Mouse (Mus musculus): ENCODE data around the gene Sim2.

Gene Sim2

DNA sequence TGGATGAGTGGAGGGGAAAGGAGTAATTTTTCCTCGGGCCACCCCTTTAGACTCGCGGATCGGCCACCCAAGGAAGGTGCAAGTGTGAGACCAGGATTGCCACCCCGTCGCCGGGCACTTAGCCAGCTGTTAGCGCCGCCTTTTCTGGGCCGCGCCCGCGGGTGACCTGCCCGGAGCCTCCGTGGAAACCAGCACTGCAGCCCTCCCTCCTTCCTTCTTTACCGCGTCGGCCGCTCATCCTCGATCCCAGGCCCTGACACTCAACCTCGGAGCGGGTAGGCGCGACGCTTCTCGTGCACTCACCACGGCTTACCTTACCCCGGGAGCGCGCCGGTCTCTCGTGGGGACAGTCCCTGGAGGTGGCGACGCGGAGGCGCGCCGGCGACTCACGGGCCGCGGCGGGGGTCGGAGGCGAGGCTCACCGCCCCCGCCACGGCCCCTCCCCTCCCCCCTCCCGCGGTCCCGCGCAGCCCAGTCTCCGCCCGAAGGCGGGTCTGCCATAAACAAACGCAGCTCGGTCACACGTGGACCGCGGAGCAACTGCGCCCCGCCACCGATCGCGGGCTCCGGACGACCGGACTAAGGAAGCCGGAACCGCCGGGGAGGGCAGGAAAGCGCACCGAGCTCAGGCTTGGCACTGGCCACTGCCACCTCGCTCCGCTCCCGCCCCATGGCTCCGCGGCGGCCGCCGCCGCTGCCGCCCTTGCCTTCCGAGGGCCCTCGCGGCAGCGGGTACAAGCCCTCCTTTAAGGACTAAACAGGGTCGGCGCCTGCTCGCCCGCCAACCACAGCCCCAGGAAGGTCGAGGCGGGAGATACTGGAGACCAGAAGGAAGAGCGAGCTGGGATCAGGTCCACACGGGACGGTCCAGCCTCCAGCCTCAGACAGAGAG lies at the start of gene Sim2:
Gene Sim2, plus strand, starts transcription at position 221 of the 892 bp plus-strand sequence.
- no peak for DNase-seq

DNA sequence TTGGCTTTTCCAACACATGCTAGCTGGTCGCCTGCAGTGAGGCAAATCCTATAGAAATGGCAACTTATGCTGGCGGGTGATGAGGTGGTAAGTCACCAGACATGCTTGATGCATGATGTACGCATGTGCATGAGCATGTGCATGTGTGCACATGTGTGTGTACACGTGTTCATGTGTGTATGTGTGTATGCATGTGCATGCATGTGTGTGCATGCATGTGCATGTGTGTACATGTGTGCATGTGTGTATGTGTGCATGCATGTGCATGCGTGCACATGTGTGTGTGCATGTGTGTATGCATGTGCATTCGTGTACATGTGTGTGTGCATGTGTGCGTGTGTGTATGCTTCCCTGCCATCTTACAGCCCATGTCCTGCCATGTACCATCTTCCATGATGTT lies 47.5 kb upstream of the Sim2 start:
- no peak for DNase-seq

DNA sequence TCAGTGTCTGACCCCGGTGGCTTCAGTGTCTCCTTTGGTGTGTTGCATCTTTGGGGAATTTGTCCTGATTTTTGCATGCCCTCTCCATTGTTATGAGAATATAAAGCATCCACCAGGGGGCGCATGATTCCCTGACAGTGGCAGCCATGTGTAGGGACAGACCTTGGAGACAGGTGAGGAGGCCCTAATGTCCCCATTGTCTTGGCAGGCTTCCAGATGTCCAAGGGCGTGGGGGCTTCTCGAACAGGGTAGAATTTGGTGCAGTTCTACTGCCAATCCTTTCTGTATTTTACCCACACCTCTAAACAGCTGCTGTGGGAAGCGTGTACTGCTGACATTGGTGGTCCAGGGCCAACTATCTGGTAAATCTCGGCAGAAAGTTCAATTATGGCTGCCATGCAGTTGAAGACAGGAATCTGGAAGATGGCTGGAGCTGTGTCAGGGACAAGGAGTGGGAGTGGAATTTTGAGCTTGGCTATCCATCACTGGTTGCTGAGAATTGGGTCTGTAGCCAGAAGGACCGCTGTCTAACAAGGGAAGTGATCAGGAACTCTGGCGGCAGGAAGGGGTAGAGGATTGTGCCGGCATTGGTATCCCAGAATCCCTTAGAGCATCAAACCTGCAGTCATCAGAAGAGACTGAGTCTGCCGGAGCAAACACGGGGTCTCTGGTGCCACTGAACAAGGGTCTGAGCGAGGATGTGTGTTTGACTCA lies 46.3 kb upstream of the Sim2 start:
- peak; percentile 50 for DNase-seq

DNA sequence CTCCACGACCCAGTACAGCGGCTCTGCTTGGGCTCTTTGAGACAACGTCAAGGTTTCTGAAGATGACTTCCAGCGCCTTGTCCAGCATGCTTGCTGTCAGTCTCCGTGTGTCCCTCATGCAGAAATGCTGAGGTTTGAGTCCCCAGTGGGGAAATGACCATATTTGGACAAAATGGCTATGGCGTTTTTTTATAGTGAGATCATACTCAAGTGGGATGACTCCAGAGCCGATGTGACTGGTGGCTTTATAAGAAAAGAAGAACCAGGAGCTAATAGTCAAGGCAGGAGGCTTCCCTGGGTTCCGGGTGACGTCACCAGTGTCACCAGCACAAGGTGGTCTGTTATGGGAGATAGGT lies 45.8 kb upstream of the Sim2 start:
- DNase-seq: no peak

DNA sequence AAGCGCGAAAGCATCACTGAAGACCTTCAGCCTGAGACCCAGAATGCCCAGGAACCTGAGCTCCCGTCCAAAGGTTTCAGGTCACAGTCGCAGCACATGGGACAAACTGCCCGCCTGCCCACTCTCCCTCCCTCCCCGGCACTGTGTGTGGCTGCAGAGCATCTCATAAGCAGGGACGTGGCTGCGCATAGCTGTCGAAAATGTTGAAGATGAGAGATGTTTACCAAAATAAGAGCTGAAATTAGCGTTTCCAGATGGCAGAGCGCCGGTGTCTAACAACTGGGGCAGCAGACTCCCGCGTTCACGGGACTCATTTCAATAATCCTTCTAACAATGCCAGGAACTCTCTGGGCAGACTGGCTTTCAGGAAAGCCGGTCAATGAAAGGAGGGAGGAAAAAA lies 44.2 kb upstream of the Sim2 start:
- no peak for DNase-seq

DNA sequence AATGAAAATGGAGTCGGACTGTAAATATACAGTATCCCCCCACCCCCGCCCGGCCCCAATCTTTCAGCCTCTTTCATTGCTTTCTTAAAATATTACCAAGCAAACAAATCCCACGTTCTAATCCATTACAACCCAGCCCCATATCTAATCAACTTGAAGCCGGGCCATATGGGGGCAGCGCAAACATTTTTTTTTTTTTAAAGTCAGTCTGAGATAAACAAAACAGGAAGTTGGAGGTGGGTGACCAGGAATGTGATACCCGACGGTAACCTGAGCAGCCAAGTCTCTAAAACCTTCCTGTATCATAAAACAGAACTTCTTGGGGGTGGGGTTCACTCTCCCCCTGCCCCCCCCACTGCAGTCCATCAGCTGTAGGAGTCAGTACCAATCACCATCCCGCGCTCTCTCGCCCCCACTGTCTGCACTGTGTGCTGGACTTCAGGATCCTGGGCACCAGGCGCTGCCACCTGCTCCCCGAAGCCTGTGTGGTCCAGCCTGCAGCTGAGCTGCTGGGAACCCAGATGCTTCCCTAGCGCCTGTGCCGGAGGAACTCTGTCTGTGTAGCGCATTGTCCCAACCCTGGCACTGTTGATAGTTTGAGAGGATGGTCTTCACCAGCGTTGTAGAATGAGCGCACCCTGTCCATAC lies 43.5 kb upstream of the Sim2 start:
- no peak for DNase-seq

DNA sequence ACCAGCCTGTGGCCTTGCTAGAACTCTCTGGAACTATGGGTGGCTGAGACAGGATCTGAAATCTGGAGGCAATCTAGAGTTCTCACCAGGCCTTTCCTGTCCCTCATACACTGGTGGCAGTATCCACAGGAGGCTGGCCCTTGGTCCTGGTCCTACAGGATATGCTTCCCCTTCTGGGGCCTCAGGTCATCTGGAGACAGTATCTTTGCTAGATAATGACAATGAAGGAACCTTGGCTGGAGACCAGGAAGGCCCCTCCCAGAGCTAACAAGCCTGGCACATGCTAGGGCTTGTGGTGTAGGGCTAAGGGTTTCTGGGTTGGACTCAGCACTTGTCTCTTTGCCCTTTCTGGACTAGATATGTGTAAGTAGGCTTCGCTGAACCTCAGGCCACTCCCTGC lies 40.9 kb upstream of the Sim2 start:
- no peak for DNase-seq

DNA sequence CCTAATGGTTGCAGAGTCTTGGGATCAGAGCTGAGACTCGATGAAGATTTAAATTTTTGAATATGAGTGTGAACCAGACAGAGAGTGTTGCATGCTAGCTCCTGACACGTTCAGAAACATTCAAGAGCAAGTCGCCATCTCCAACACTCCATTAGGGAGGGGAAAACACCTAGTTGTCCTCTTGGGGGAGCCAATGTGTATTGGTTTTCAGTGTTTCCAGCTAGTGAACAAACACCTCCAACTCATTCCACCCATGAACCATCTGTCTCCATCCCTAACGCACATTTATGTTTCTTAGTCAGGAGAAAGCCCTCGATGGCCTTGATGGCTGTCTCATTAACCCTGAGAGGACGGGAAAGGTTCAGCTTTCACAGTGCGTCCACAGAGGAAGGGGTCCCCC lies 39.7 kb upstream of the Sim2 start:
- DNase-seq: no peak

DNA sequence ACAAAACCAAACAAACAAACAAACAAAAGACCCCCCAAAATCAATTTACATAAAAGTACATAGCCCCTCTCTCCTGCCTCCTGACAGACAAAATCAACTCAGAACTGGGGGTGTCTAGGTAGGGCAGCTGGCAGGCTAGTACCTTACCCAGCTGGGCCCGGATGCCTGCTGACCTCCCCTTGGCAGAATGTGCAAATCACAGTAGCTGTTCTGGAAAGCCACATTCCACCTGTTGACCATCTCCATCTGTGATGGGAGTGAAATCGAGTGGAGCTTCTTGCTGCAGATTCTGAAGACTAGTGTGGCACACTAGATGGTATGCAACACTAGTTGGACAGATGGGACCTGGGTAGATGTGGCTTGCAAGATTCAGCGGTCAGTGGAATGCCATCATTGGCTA lies 34.4 kb upstream of the Sim2 start:
- DNase-seq: no peak

DNA sequence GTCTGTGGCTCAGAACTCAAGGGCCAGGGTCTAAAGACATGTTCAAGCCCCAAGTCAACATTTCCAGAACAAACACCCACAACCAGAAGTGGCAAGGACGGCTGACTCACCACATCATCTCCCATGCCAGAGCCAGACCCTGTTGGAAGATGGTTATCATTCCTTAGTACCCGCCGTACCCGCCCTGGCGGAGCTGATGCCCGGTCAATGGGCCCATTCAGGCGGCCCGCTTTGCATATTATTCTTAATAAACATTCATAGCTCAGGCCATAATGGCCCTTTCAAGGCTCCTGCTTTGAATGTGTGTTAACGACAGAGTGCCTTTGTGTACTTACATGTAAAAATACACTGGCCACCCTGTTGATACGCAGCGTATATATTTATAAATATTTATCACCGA lies 29.6 kb upstream of the Sim2 start:
- no peak for DNase-seq

DNA sequence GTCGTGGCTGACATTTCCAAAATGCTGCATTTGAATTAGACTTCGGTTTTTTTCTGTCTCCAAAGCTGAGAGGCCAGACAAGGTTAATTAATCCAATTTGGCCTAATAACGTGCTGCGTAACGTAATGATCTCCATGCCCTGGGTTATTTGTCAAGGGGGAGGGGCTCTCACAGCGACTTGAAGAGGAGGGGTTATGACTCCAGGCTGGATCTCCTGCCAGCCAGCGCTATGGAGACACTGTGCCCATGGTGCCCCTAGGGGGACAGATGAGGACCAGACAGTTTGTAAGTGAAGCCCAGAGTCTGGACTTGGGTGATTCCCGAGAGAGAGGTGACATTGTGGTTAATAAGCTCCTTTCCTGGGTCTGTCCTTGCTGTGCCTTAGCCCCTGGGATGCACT lies 29.2 kb upstream of the Sim2 start:
- no peak for DNase-seq

DNA sequence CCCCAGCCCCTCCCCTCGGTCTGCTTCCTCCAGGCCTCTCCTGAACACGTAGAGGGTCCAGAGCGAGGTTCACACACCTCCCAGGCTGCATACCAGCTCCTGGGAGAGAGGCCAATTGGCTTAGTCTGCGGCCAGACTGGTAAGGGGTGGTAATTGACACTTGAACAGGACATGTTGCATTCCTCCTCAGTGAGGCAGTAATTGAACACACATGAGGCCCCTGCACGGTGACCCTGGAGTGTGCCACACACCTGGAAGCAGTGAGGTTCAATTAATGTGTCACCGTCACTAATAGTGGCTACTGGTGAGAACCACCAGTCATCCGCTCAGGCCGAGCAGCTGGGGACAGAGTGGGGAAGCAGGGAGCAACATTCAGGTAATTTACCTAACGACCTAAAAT lies 24.9 kb upstream of the Sim2 start:
- DNase-seq: no peak

DNA sequence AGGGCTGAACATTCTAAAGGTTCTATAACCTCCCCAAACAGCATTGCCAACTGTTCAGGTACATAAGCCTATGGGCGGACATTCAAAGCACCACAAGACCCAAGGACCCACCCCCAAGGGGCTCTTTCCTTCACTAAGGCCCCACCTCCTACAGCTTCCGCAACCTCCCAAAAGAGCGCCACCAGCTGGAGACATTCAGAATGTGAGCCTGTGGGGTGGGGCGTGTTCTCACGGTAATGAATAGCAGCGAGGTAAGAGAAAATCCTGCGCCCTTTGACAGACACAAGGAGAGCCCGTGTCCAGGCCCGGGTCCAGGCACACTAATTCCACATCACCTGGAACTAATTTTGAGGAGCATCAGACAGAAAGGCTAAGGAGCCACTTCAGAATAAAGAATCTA lies 20.5 kb upstream of the Sim2 start:
- DNase-seq: no peak

DNA sequence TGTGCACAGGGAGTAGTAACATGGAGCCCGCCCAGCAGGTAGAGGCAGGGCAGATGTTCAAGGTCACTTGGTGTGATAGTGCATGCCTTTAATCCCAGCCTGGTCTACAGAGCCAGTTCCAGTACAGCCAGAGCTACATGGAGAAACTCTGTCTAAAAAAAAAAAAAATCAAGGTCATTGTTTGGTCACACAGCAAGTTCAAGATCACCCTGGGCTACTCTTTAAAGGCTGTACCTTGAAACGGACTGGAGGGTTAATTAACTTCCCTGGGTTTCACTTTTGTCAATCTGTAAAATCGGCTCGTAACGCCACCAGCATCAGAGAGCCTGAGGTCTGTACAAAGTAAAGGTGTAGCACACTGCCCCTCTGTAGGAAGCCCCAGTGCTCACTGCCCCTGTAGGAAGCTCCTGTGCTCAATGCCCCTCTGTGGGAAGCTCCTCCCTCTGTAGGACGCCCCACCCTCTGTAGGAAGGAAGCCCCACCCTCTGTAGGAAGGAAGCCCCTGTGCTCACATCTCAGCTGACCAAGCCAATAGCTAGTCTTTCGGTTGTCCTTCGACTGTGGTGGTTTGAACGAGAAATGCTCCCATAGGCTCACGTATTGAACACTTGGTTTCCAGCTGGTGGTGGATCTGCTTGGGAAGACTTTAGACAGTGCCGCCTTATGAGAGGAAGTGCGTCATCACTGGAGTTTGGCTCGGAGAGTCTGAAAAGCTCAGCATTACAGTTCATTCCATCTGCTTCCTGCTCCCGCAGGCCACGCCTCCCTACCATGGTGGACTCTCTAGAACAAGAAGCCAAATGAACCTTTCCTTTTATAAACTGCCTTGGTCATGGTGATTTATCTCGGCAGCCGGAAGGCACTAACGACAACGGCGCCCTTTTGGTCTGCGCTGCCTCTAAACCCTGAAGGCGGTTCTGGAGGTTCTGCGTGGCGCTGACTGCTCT lies 18.7 kb upstream of the Sim2 start:
- no peak for DNase-seq

DNA sequence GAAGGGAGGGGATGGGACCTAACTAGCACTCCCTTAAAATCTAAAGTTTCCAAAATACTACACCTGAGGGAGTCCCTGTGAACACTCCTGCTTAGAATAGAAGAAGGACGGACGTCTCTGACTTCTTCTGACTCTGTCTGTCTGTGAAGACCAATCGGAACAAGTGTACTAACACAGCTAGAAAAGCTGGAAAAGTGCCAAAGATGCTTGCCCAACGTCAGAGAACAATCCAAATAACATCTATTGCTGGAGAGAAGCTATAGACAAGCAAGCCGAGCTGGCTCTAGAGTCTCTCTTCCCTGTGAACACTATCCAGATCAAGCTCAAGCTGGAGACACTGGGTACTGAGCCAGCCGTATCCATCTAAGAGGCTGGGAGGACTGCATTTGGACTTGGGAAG lies 18.0 kb upstream of the Sim2 start:
- no peak for DNase-seq

DNA sequence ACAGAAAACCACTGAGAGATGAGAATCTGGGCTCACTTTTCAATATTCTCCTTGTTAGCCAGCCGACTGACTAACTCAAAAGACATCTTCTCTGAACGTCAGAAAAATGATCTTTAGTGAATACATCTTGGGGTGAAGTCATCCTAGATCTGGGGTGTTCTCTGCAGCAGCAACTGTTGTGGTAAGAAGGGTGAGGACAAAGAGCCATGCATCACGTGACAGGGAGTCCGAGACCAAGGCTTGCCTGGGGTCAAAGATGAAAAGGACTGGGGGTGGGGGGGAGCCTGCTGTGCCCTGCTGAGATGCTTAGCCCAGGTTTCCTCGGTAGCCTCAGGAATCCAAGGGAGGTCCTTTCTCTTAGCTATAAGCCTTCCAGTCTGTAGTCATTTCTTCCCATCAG lies 17.5 kb upstream of the Sim2 start:
- no peak for DNase-seq

DNA sequence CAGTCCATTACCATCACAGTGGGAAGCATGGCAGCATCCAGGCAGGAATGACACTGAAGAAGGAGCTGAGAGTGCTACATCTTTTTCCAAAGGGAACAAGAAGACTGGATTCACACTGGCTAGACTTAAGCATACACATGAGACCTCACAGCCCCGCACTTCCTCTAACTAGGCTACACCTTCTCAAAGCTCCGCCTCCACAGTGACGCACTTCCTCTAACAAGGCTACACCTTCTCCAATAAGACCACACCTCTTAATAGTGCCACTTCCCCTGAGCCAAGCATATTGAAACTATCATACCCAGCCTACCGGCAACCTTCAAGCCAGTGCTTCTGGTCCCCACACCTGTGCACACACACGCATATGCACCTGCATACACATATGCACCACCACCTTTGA lies 15.7 kb upstream of the Sim2 start:
- DNase-seq: no peak

DNA sequence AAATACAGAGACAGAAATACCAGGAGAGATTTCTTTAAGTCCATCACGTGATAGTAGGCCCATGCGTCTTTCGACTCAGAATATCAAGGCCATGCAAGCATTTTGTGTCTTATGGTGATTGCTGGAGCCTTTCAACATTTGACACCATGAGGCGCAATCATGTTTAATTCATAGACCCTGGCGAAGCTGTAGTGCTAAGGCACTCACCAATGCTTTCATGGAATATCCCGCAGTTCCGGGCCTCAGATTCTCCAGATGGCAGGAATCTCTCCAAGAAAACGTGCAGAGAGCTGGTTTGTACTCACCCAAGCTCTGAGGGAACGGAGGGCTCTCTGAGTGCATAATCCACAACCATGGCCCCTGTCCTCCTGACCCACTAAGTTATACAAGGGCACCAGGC lies 13.8 kb upstream of the Sim2 start:
- no peak for DNase-seq

DNA sequence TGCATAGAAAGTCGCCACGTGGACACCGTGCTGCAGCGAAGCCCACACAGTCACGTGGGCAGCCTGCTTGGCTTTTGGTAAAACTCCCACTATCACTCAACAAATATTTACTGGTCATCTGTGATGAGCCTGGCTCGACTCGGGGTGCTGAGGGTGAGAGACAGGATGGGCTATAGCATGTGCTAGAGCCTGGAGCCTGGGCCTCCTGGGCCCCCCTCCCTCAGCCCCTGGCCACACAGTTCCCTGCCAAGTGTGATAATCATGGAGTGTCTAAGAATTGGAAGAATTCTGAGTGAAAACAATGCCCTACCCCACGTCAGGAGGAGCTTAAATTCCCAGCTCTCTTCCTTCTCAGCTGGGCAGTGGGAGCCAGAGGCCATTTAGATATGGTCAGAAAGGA lies 13.3 kb upstream of the Sim2 start:
- DNase-seq: no peak

DNA sequence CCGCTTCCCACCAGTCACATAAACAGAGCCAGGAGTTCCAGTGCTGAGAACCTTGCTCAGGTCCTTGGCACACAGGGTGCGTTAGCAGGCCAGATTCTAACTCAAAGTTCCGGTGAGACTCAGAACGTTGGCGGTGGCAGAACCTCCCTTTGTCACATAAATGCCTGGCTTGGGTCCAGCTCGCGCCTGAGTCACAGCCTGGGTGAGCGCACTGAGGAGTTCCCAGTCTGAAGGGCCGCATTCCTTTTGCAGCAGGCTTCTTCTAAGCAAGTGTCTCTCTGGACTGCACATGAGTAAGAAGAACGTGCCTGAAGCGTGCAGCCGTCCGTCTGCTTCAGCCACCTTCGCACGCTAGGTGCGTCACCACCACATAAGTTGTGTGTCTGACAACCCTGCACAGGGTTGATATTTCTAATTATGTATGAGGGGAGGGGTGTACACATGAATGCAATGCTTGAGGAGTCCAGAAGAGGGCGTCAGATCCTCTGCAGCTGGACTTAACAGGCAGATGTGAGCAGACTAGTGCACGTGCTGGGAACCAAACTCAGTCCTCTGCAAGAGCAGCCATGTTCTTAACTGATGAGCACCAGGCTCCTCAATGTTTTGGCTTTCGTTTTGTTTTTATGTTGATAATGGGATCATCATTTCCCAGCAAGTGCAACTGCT lies 9.2 kb upstream of the Sim2 start:
- DNase-seq: no peak

DNA sequence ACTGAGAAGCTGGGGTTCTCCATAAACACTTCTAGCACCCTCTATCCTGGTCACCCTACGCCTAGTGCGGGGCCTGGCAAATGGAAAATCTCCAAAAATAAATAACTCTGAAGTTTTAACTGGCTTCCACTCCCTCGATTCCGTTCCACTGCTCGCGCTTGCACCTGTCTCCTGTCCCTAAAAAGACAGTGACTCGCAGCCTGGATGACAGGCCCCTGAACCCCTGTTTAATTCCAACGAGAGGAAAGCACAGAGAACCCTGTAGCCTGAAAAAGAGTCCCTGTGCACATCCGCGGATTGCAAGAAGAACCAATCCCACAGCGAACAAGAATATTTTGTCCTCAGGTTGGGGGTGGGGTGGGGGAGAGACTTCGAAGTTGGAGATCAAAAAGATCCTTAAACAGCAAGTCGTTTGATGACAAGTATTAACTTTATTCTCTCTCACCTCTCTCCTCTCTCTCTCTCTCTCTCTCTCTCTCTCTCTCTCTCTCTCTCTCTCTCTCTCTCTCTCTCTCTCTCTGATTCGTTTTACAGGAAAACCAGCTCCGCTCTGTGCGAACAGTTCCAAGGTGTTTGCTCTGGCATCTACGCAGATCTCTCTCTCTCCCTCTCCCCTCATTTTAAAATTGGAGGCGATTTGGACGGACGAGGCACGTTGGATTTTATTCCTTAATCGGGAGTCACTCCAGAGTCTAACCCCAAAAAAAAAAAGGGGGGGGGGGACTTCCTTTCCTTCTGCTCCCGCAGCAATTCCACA lies 6.2 kb upstream of the Sim2 start:
- DNase-seq: no peak

Measured in liver (tissue).